Mouse (Mus musculus): ENCODE results near the gene Tppp2. TPM values are rescaled to one million over a fixed set of nuclear protein-coding genes. Genes with fewer than 3 reads are reported as not detected.
"Not testable (repeated sequence)": the region's sequence is repeated elsewhere in the genome, so short reads cannot be mapped to it uniquely, and the experiment has no call there.

Gene Tppp2
- total and polyA plus RNA-seq, 3 experiments = not detected

GRCm38 (mm10) chr14:51922910-51923309, 4.7 kb downstream of the Tppp2 start:
- Histone ChIP-seq H3K4me1 (ENCODE audit: control insufficient read depth in 1 of 2, insufficient read depth in 2 of 2) (peaks cover 3 to 14% of the 10 kb centered on the region in 2 experiments; a peak in 3 of 4 replicates), H3K4me2 (ENCODE audit: insufficient read depth, low read depth, poor library complexity, severe bottlenecking) (no peak overlapping the region), H3K27ac (ENCODE audit: insufficient read depth, low read depth) (no peak overlapping the region), H3K9me3 (replicated peaks; ENCODE audit: low read length) (no peaks in the 10 kb centered on the region), H3K9ac (ENCODE audit: insufficient read depth, low read depth) (no peak overlapping the region), H3K27me3 (replicated peaks) (peaks cover 2% of the 10 kb centered on the region), H3K4me3 (replicated peaks in 1 of 3; ENCODE audit: low read depth in 2 of 3, low read length in 2 of 3, poor library complexity in 1 of 3) (no peak overlapping the region), H3K79me2 (replicated peaks; ENCODE audit: control insufficient read depth, extremely low read depth, insufficient read depth, poor library complexity, severe bottlenecking) (no peaks in the 10 kb centered on the region), H3K36me3 (replicated peaks in 1 of 2; ENCODE audit: control insufficient read depth in 1 of 2, insufficient read depth in 1 of 2, low read length in 1 of 2) (no peaks in the 10 kb centered on the region)
- dilution Hi-C loops (cut with MboI; ENCODE audit: extremely low pct_ligation_motif_present, extremely low pct_unique_long_range_greater_than_20kb, low sequenced_read_pairs) (no loop called here), in situ Hi-C loops (cut with MboI; ENCODE audit: low pct_ligation_motif_present, low pct_unique_long_range_greater_than_20kb, low sequenced_read_pairs) (loop anchor here (25.0 kb wide), 1 partner anchor 414 kb away; the partner anchor contains the start of gene Sall2)
- TF ChIP-seq MXI1 (IDR thresholded peaks at IDR 0.05; ENCODE audit: low read depth, low read length) (no peak), ELF1 (IDR thresholded peaks at IDR 0.05; ENCODE audit: low read depth, low read length) (no peak), ZKSCAN1 (IDR thresholded peaks at IDR 0.05; ENCODE audit: borderline replicate concordance, low read depth, low read length) (no peak), RCOR1 (conservative IDR thresholded peaks at IDR 0.05; ENCODE audit: low read depth, low read length) (no peak), POLR2A (IDR thresholded peaks at IDR 0.05; ENCODE audit: low read depth, low read length) (no peak), SIN3A (IDR thresholded peaks at IDR 0.05; ENCODE audit: low read length) (no peak), ZNF384 (IDR thresholded peaks at IDR 0.05; ENCODE audit: low read depth, low read length) (no peak), CTCF (conservative IDR thresholded peaks at IDR 0.05 in 1 of 2, IDR thresholded peaks at IDR 0.05 in 1 of 2; ENCODE audit: low read depth in 2 of 2, low read length in 2 of 2) (no peak), E2F4 (IDR thresholded peaks at IDR 0.05; ENCODE audit: insufficient replicate concordance, low read depth, low read length) (no peak), EP300 (IDR thresholded peaks at IDR 0.05; ENCODE audit: low read length) (no peak), UBTF (IDR thresholded peaks at IDR 0.05; ENCODE audit: low read depth, low read length) (no peak), PAX5 (IDR thresholded peaks at IDR 0.05; ENCODE audit: low read length) (no peak), USF2 (conservative IDR thresholded peaks at IDR 0.05; ENCODE audit: low read depth, low read length) (no peak), GABPA (IDR thresholded peaks at IDR 0.05; ENCODE audit: insufficient replicate concordance, low read depth, low read length) (no peak)
- no peak for DNase-seq (ENCODE audit: extremely low read depth)

- dilution Hi-C loops (cut with MboI; ENCODE audit: extremely low pct_ligation_motif_present, extremely low pct_unique_long_range_greater_than_20kb, low sequenced_read_pairs) = no loop called here
- in situ Hi-C loops (cut with MboI; ENCODE audit: low pct_ligation_motif_present, low pct_unique_long_range_greater_than_20kb, low sequenced_read_pairs) = loop anchor here (25.0 kb wide), 1 partner anchor 414 kb away; the partner anchor contains the start of gene Sall2
- Histone ChIP-seq H3K27me3 (replicated peaks) (peaks cover 2% of the 10 kb centered on the region), H3K9me3 (replicated peaks; ENCODE audit: low read length) (no peaks in the 10 kb centered on the region), H3K4me1 (ENCODE audit: control insufficient read depth in 1 of 2, insufficient read depth in 2 of 2) (peaks cover 3 to 14% of the 10 kb centered on the region in 2 experiments; a peak in 3 of 4 replicates), H3K4me3 (replicated peaks in 1 of 3; ENCODE audit: low read depth in 2 of 3, low read length in 2 of 3, poor library complexity in 1 of 3) (no peak overlapping the region), H3K36me3 (replicated peaks in 1 of 2; ENCODE audit: control insufficient read depth in 1 of 2, insufficient read depth in 1 of 2, low read length in 1 of 2) (no peaks in the 10 kb centered on the region), H3K9ac (ENCODE audit: insufficient read depth, low read depth) (no peak overlapping the region), H3K27ac (ENCODE audit: insufficient read depth, low read depth) (no peak overlapping the region), H3K4me2 (ENCODE audit: insufficient read depth, low read depth, poor library complexity, severe bottlenecking) (no peak overlapping the region), H3K79me2 (replicated peaks; ENCODE audit: control insufficient read depth, extremely low read depth, insufficient read depth, poor library complexity, severe bottlenecking) (no peaks in the 10 kb centered on the region)
- TF ChIP-seq USF1 (IDR thresholded peaks at IDR 0.05; ENCODE audit: low read depth, low read length) = no peak
- TF ChIP-seq POLR2A (IDR thresholded peaks at IDR 0.05; ENCODE audit: low read depth, low read length) = no peak
- TF ChIP-seq BHLHE40 (IDR thresholded peaks at IDR 0.05; ENCODE audit: low read depth, low read length) = no peak
- no peak for TF ChIP-seq MYC (IDR thresholded peaks at IDR 0.05; ENCODE audit: low read depth, low read length)
- TF ChIP-seq MAZ (IDR thresholded peaks at IDR 0.05; ENCODE audit: low read depth, low read length) = no peak
- no peak for TF ChIP-seq RAD21 (IDR thresholded peaks at IDR 0.05; ENCODE audit: low read depth, low read length)
- no peak for TF ChIP-seq GABPA (IDR thresholded peaks at IDR 0.05; ENCODE audit: insufficient replicate concordance, low read depth, low read length)
- no peak for TF ChIP-seq TCF12 (IDR thresholded peaks at IDR 0.05; ENCODE audit: low read depth, low read length)
- TF ChIP-seq ELF1 (IDR thresholded peaks at IDR 0.05; ENCODE audit: low read depth, low read length) = no peak
- TF ChIP-seq HCFC1 (IDR thresholded peaks at IDR 0.05; ENCODE audit: low read depth, low read length) = no peak
- no peak for TF ChIP-seq NELFE (IDR thresholded peaks at IDR 0.05; ENCODE audit: low read depth, low read length)
- TF ChIP-seq USF2 (conservative IDR thresholded peaks at IDR 0.05; ENCODE audit: low read depth, low read length) = no peak
- no peak for DNase-seq (ENCODE audit: extremely low read depth)
These were observed 5.3 kb downstream of the Tppp2 start for GRCm38 (mm10) chr14:51923492-51923891.

GRCm38 (mm10) chr14:51926930-51927329, 8.7 kb downstream of the Tppp2 start:
- H3K27ac ChIP-seq (ENCODE audit: insufficient read depth, low read depth); H3K79me2 ChIP-seq (replicated peaks; ENCODE audit: control insufficient read depth, extremely low read depth, insufficient read depth, poor library complexity, severe bottlenecking); H3K9me3 ChIP-seq (replicated peaks; ENCODE audit: low read length); H3K36me3 ChIP-seq (replicated peaks in 1 of 2; ENCODE audit: control insufficient read depth in 1 of 2, insufficient read depth in 1 of 2, low read length in 1 of 2); H3K4me3 ChIP-seq (replicated peaks in 1 of 3; ENCODE audit: low read depth in 2 of 3, low read length in 2 of 3, poor library complexity in 1 of 3); H3K9ac ChIP-seq (ENCODE audit: insufficient read depth, low read depth); H3K4me2 ChIP-seq (ENCODE audit: insufficient read depth, low read depth, poor library complexity, severe bottlenecking); in situ Hi-C loops (cut with MboI; ENCODE audit: low pct_ligation_motif_present, low pct_unique_long_range_greater_than_20kb, low sequenced_read_pairs); dilution Hi-C loops (cut with MboI; ENCODE audit: extremely low pct_ligation_motif_present, extremely low pct_unique_long_range_greater_than_20kb, low sequenced_read_pairs); H3K27me3 ChIP-seq (replicated peaks); DNase-seq (ENCODE audit: extremely low read depth): not testable (repeated sequence)
- peaks cover 3 to 19% of the 10 kb centered on the region in 2 experiments; a peak in 3 of 4 replicates for H3K4me1 ChIP-seq (ENCODE audit: control insufficient read depth in 1 of 2, insufficient read depth in 2 of 2)
